Mouse (Mus musculus) myocyte (in vitro differentiated cells): Measurements from ENCODE around the gene Slc25a13.

Experiments
- CEBPB ChIP-seq: IDR thresholded peaks from 2 replicates; pipeline ENCODE4 v1.6.1; 2011; ENCODE audit warnings: mild to moderate bottlenecking, moderate library complexity; ENCODE audit not compliant: poor library complexity, insufficient read depth, severe bottlenecking
- E2F4 ChIP-seq: IDR thresholded peaks from one replicate; pipeline ENCODE4 v1.6.1; 2011; ENCODE audit warnings: mild to moderate bottlenecking, control low read depth, moderate library complexity; ENCODE audit not compliant: insufficient read depth
- MAX ChIP-seq: IDR thresholded peaks from one replicate; pipeline ENCODE4 v1.6.1; 2011; ENCODE audit warnings: low read depth, mild to moderate bottlenecking, control low read depth
- MYOD1 ChIP-seq, 3 experiments: IDR thresholded peaks; one replicate each; pipeline ENCODE4 v1.6.1; 2011; ENCODE audit warnings: control low read depth in 2 of 3, low read depth in 2 of 3, mild to moderate bottlenecking in 2 of 3, moderate library complexity in 1 of 3; ENCODE audit not compliant: insufficient read length in 2 of 3, control insufficient read depth in 1 of 3
- MYOG ChIP-seq, 3 experiments: IDR thresholded peaks; one replicate each; pipeline ENCODE4 v1.6.1; 2011; ENCODE audit warnings: control low read depth in 2 of 3, low read depth in 2 of 3, mild to moderate bottlenecking in 2 of 3; ENCODE audit not compliant: insufficient read length in 2 of 3, control insufficient read depth in 1 of 3, insufficient read depth in 1 of 3
- POLR2A ChIP-seq: IDR thresholded peaks from one replicate; pipeline ENCODE4 v1.6.1; 2011; ENCODE audit warnings: low read depth, mild to moderate bottlenecking, control low read depth, moderate library complexity; ENCODE audit not compliant: insufficient read length
- POLR2AphosphoS2 ChIP-seq: IDR thresholded peaks from one replicate; pipeline ENCODE4 v1.6.1; 2011; ENCODE audit warnings: low read depth, control low read depth; ENCODE audit not compliant: insufficient read length
- REST ChIP-seq: IDR thresholded peaks from one replicate; pipeline ENCODE4 v1.6.1; 2011; ENCODE audit warnings: mild to moderate bottlenecking, control low read depth, moderate library complexity; ENCODE audit not compliant: insufficient read depth, insufficient read length
- TCF12 ChIP-seq: IDR thresholded peaks from one replicate; pipeline ENCODE4 v1.6.1; 2011; ENCODE audit warnings: mild to moderate bottlenecking, control low read depth; ENCODE audit not compliant: poor library complexity, insufficient read depth, severe bottlenecking
- TCF3 ChIP-seq: IDR thresholded peaks from one replicate; pipeline ENCODE4 v1.6.1; 2011; ENCODE audit warnings: low read depth, control low read depth; ENCODE audit not compliant: insufficient read length
- USF1 ChIP-seq: IDR thresholded peaks from one replicate; pipeline ENCODE4 v1.6.1; 2011; ENCODE audit warnings: low read depth, mild to moderate bottlenecking, control low read depth, moderate library complexity

- TF ChIP-seq POLR2A: no peak
- TF ChIP-seq REST: no peak
- no peak for TF ChIP-seq MAX
- TF ChIP-seq MYOG (IDR thresholded peaks at IDR 0.05; ENCODE audit: control insufficient read depth in 1 of 3, insufficient read depth in 1 of 3, insufficient read length in 2 of 3, low read depth in 2 of 3): no peak
- TF ChIP-seq MYOD1 (IDR thresholded peaks at IDR 0.05; ENCODE audit: control insufficient read depth in 1 of 3, insufficient read length in 2 of 3, low read depth in 2 of 3): no peak
- no peak for TF ChIP-seq E2F4
- TF ChIP-seq USF1: no peak
- TF ChIP-seq CEBPB: no peak
- no peak for TF ChIP-seq POLR2AphosphoS2
- TF ChIP-seq TCF12: no peak
- TF ChIP-seq TCF3: no peak
These were observed 3.6 kb upstream of the Slc25a13 start for GRCm38 (mm10) chr6:6220574-6220973.
